Mouse (Mus musculus) thymus, postnatal 36 days (tissue): ENCODE measurements around the gene Rad9b.
A peak's percentile ranks its signal among the peaks of the same experiment; 100 is the strongest.

Experiments
- DNase-seq, 2 experiments: peaks; one replicate each; pipeline ENCODE4 v3.0.0; 2022; ENCODE audit warnings: mixed read lengths in 2 of 2

The Rad9b gene

GRCm38 (mm10) chr5:122353807-122354491, at the start of gene Rad9b, which contains the start of gene Vps29:
TSS of gene Rad9b (minus strand) at chr5:122354233.
TSS of gene Vps29 (plus strand) at chr5:122354369.
- DNase-seq = peak; percentile 98 to 99

- DNase-seq = no peak
Observed at GRCm38 (mm10) chr5:122403362-122403761, 49.3 kb upstream of the Rad9b start.

GRCm38 (mm10) chr5:122402772-122403171, 48.7 kb upstream of the Rad9b start:
- DNase-seq = no peak

GRCm38 (mm10) chr5:122402160-122402559, 48.1 kb upstream of the Rad9b start:
- no peak for DNase-seq

GRCm38 (mm10) chr5:122401303-122401640, 47.2 kb upstream of the Rad9b start:
- peak; percentile 76 for DNase-seq

GRCm38 (mm10) chr5:122400628-122401302, 46.7 kb upstream of the Rad9b start:
- peak in 1 of 2 experiments; percentile 19 for DNase-seq

- no peak for DNase-seq
Observed at GRCm38 (mm10) chr5:122399871-122400270, 45.8 kb upstream of the Rad9b start.

GRCm38 (mm10) chr5:122397495-122397894, 43.5 kb upstream of the Rad9b start:
- DNase-seq = no peak

- DNase-seq = peak; percentile 41 to 62
Observed at GRCm38 (mm10) chr5:122396791-122397190, 42.8 kb upstream of the Rad9b start.

GRCm38 (mm10) chr5:122393887-122394286, 39.9 kb upstream of the Rad9b start:
- peak; percentile 75 to 81 for DNase-seq

- peak; percentile 21 to 41 for DNase-seq
Observed at GRCm38 (mm10) chr5:122392227-122393004, 38.4 kb upstream of the Rad9b start.

- DNase-seq = peak; percentile 89 to 90
Observed at GRCm38 (mm10) chr5:122391786-122392180, 37.8 kb upstream of the Rad9b start, which contains the start of gene Arpc3. TSS of gene Arpc3 (plus strand) at chr5:122391878.

- peak in 1 of 2 experiments; percentile 27 for DNase-seq
Observed at GRCm38 (mm10) chr5:122391178-122391785, 37.2 kb upstream of the Rad9b start.

- DNase-seq = no peak
Observed at GRCm38 (mm10) chr5:122390671-122391070, 36.6 kb upstream of the Rad9b start.

GRCm38 (mm10) chr5:122390006-122390405, 36.0 kb upstream of the Rad9b start:
- DNase-seq = no peak

GRCm38 (mm10) chr5:122379374-122380155, 25.5 kb upstream of the Rad9b start:
- DNase-seq = peak; percentile 68 to 74

- DNase-seq = peak in 1 of 2 experiments; percentile 2
Observed at GRCm38 (mm10) chr5:122378171-122378570, 24.1 kb upstream of the Rad9b start.

- peak in 1 of 2 experiments; percentile 0 for DNase-seq
Observed at GRCm38 (mm10) chr5:122377101-122377833, 23.2 kb upstream of the Rad9b start.

- DNase-seq = no peak
Observed at GRCm38 (mm10) chr5:122372878-122373277, 18.8 kb upstream of the Rad9b start.

- DNase-seq = peak in 1 of 2 experiments; percentile 99
Observed at GRCm38 (mm10) chr5:122372192-122372769, 18.2 kb upstream of the Rad9b start, which contains the start of gene Fam216a. TSS of gene Fam216a (minus strand) at chr5:122372364.
